ENCODE assay signal across 10 mouse cellular contexts in the genomic region with DNA sequence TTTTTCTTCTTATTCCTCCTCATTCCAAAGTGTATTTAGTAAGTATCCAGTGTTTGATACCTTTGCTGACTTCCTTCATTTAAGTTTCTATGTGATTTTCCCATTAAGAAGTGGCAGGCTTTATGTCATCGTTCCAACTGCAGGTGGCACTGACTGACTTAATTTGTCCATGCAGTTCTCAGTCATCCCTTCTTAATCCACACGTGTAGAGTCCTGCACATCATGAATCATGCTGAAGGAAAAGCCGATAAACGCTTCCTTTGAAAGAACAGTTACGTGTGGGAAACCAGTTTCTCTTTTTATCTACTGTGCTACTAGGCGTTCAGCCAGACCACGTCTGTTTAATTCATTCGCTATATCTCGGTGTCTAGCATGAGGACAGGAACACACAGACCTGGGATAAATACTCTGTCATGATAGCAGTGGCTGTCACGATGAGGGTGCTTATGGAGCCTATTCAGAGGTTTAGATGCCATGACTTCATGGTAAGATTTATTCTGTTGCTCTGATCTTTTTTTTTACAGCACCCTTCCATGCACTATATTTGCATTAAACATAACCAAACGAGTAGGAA.
DNase-seq lines count a peak whose midpoint lies in the region; ATAC-seq and TF ChIP-seq lines count a peak whose summit lies in the region.
"Had no signal": no experiment of that assay in that cellular context is flagged by ENCODE, and none has a peak within 500 bp of the region (broad histone marks: within the 10 kb centered on the region; RNA-seq: fewer than 3 reads in every experiment).

No protein-coding gene starts in this region.

- H3K4me2 ChIP-seq in limb, embryonic 14.5 days (replicated peaks; ENCODE audit: low read depth, low read length, severe bottlenecking), result no peak overlapping the region
- 0 out of 2 replicates have a peak overlapping the region, but pooled peaks have one; percentile 4 for H3K4me2 ChIP-seq in midbrain, embryonic 16.5 days (ENCODE audit: low read length)

- TF ChIP-seq POLR2A in limb, embryonic 14.5 days (IDR thresholded peaks at IDR 0.05; ENCODE audit: borderline replicate concordance, extremely low read depth, insufficient read depth, insufficient read length), result no peak

- no peaks in the 10 kb centered on the region for H3K4me1 ChIP-seq in limb, embryonic 14.5 days (ENCODE audit: control insufficient read depth, insufficient read depth, low read length)
- no peaks in the 10 kb centered on the region for H3K4me1 ChIP-seq in limb, embryonic 10.5 days
- H3K4me1 ChIP-seq in midbrain, embryonic 16.5 days (ENCODE audit: control insufficient read depth, insufficient read depth, low read length), result no peaks in the 10 kb centered on the region

- H3K9me3 ChIP-seq in limb, embryonic 14.5 days (ENCODE audit: control insufficient read depth, low read length), result no peaks in the 10 kb centered on the region
- H3K9me3 ChIP-seq in limb, embryonic 10.5 days (replicated peaks), result no peaks in the 10 kb centered on the region
- H3K9me3 ChIP-seq in midbrain, embryonic 16.5 days (replicated peaks; ENCODE audit: control insufficient read depth, low read length, poor library complexity, severe bottlenecking), result no peaks in the 10 kb centered on the region

- no peaks in the 10 kb centered on the region for H3K36me3 ChIP-seq in limb, embryonic 14.5 days (ENCODE audit: control insufficient read depth, insufficient read depth, low read length)
- no peaks in the 10 kb centered on the region for H3K36me3 ChIP-seq in limb, embryonic 10.5 days
- no peaks in the 10 kb centered on the region for H3K36me3 ChIP-seq in midbrain, embryonic 16.5 days (ENCODE audit: control insufficient read depth, insufficient read depth, low read length)

- peak overlapping the region; percentile 8 for H3K4me3 ChIP-seq in gastrocnemius, adult 2 months
- H3K4me3 ChIP-seq in limb, embryonic 14.5 days (replicated peaks; ENCODE audit: low read length), result no peak overlapping the region
- H3K4me3 ChIP-seq in limb, embryonic 10.5 days, result no peak overlapping the region
- no peak overlapping the region for H3K4me3 ChIP-seq in midbrain, embryonic 16.5 days (ENCODE audit: low read depth, low read length)

- H3K9ac ChIP-seq in limb, embryonic 14.5 days (ENCODE audit: low read depth, low read length, severe bottlenecking), result no peak overlapping the region
- H3K9ac ChIP-seq in midbrain, embryonic 16.5 days (ENCODE audit: low read depth, low read length), result no peak overlapping the region

- H3K27ac ChIP-seq in gastrocnemius, adult 2 months, result no peak overlapping the region
- no peak overlapping the region for H3K27ac ChIP-seq in limb, embryonic 14.5 days (replicated peaks; ENCODE audit: low read depth, low read length)
- no peak overlapping the region for H3K27ac ChIP-seq in limb, embryonic 10.5 days
- H3K27ac ChIP-seq in midbrain, embryonic 16.5 days (ENCODE audit: low read length), result no peak overlapping the region

- WGBS in limb, embryonic 14.5 days, result 39% methylated on average over 11 of the region's 11 CpGs
- 64% methylated on average over 11 of the region's 11 CpGs for WGBS in limb, embryonic 10.5 days
- WGBS in midbrain, embryonic 16.5 days, result 61% methylated on average over 11 of the region's 11 CpGs

- H3K27me3 ChIP-seq in limb, embryonic 14.5 days (ENCODE audit: control insufficient read depth, insufficient read depth, low read length), result no peaks in the 10 kb centered on the region
- no peaks in the 10 kb centered on the region for H3K27me3 ChIP-seq in limb, embryonic 10.5 days (ENCODE audit: low read depth, poor library complexity, severe bottlenecking)
- no peaks in the 10 kb centered on the region for H3K27me3 ChIP-seq in midbrain, embryonic 16.5 days (ENCODE audit: control insufficient read depth, insufficient read depth, low read depth, low read length)

- no peak for ATAC-seq in limb, embryonic 14.5 days (ENCODE audit: low FRiP score, low read depth)
- 0 out of 2 replicates have a peak, but pooled peaks have one; percentile 51 for ATAC-seq in midbrain, embryonic 16.5 days
- ATAC-seq: inflammation-experienced regulatory T-cells, adult 6 months had no signal

- DNase-seq in gastrocnemius, adult 2 months, result no peak
- no peak for DNase-seq in gastrocnemius, postnatal 4 days (ENCODE audit: low spot score in 2 of 2)
- peak; percentile 23 for DNase-seq in limb, embryonic 14.5 days (ENCODE audit: low spot score)
- no peak for DNase-seq in limb, embryonic 10.5 days (ENCODE audit: low spot score)
- peak; percentile 11 for DNase-seq in embryo, embryonic 10.5 days (ENCODE audit: low spot score)
- no peak for DNase-seq in thymus, postnatal 10 days (ENCODE audit: low spot score in 2 of 2)
- DNase-seq in heart, postnatal 25 days (ENCODE audit: low spot score), result no peak
- DNase-seq: adrenal gland, postnatal 25 days had no signal

- intact Hi-C loops in gastrocnemius, adult 2 months (cut with DNase I), result no loop called here
- intact Hi-C loops in heart, postnatal 25 days (cut with DNase I), result no loop called here

- TF ChIP-seq CTCF in gastrocnemius, adult 2 months (IDR thresholded peaks at IDR 0.05), result no peak

Comparison
In these comparisons a context has a peak if more than half of its experiments do, and no peak if none do; other contexts are left out.
1. DNase-seq: peak in limb, embryonic 14.5 days (single experiment) and embryo, embryonic 10.5 days (single experiment); none in gastrocnemius, adult 2 months (single experiment), gastrocnemius, postnatal 4 days (0 of 2), limb, embryonic 10.5 days (single experiment), thymus, postnatal 10 days (0 of 2) and heart, postnatal 25 days (single experiment).